Mouse (Mus musculus) thymus, postnatal 4 days (tissue): Measurements from ENCODE around the gene Myo5c.
"Not testable (repeated sequence)": the region's sequence is repeated elsewhere in the genome, so short reads cannot be mapped to it uniquely, and the experiment has no call there.

Experiments
- DNase-seq: peaks from one replicate; pipeline ENCODE4 v3.0.0; 2021

The Myo5c gene

GRCm38 (mm10) chr9:75246080-75246930 is 14.5 kb downstream of the Myo5c start:
- DNase-seq, result peak; percentile 16

- DNase-seq, result no peak
Observed at GRCm38 (mm10) chr9:75247870-75248269, 16.1 kb downstream of the Myo5c start.

- no peak for DNase-seq
Observed at GRCm38 (mm10) chr9:75248359-75248758, 16.5 kb downstream of the Myo5c start.

GRCm38 (mm10) chr9:75248874-75249273 is 17.1 kb downstream of the Myo5c start:
- DNase-seq, result no peak

- DNase-seq, result not testable (repeated sequence)
Observed at GRCm38 (mm10) chr9:75253158-75253557, 21.3 kb downstream of the Myo5c start.

- no peak for DNase-seq
Observed at GRCm38 (mm10) chr9:75253766-75254165, 21.9 kb downstream of the Myo5c start.

GRCm38 (mm10) chr9:75254196-75254955 is 22.6 kb downstream of the Myo5c start:
- peak; percentile 29 for DNase-seq

GRCm38 (mm10) chr9:75255820-75256545 is 24.2 kb downstream of the Myo5c start:
- peak; percentile 42 for DNase-seq

- no peak for DNase-seq
Observed at GRCm38 (mm10) chr9:75258792-75259191, 27.0 kb downstream of the Myo5c start.

- no peak for DNase-seq
Observed at GRCm38 (mm10) chr9:75259656-75260055, 27.8 kb downstream of the Myo5c start.

GRCm38 (mm10) chr9:75261332-75261872 is 29.6 kb downstream of the Myo5c start:
- DNase-seq, result no peak

GRCm38 (mm10) chr9:75262235-75262826 is 30.5 kb downstream of the Myo5c start:
- peak; percentile 45 for DNase-seq

GRCm38 (mm10) chr9:75264008-75264718 is 32.3 kb downstream of the Myo5c start:
- no peak for DNase-seq

GRCm38 (mm10) chr9:75267147-75267546 is 35.3 kb downstream of the Myo5c start:
- DNase-seq, result no peak

GRCm38 (mm10) chr9:75270382-75270781 is 38.6 kb downstream of the Myo5c start:
- no peak for DNase-seq

GRCm38 (mm10) chr9:75271539-75271938 is 39.7 kb downstream of the Myo5c start:
- DNase-seq, result no peak

- no peak for DNase-seq
Observed at GRCm38 (mm10) chr9:75273646-75274045, 41.8 kb downstream of the Myo5c start.

GRCm38 (mm10) chr9:75274486-75274885 is 42.7 kb downstream of the Myo5c start:
- DNase-seq, result no peak

GRCm38 (mm10) chr9:75275051-75275450 is 43.2 kb downstream of the Myo5c start:
- DNase-seq, result no peak

GRCm38 (mm10) chr9:75280814-75281213 is 49.0 kb downstream of the Myo5c start:
- DNase-seq, result peak; percentile 82

- no peak for DNase-seq
Observed at GRCm38 (mm10) chr9:75282179-75282578, 50.4 kb downstream of the Myo5c start.

- DNase-seq, result peak; percentile 53
Observed at GRCm38 (mm10) chr9:75282830-75283229, 51.0 kb downstream of the Myo5c start.
